Mouse (Mus musculus) ES-E14 (cell line): ENCODE results near the gene Grap2. TPM values are rescaled to one million over a fixed set of nuclear protein-coding genes. Genes with fewer than 3 reads are reported as not detected.

Source experiments
- DNase-seq: peaks from one replicate; pipeline ENCODE4 v3.0.0-alpha.2; 2013; ENCODE audit warnings: low read depth, low spot score
- H3K27ac ChIP-seq: 2 replicates; pipeline ENCODE4 v1.5.1; 2012; ENCODE audit warnings: low read depth, mild to moderate bottlenecking, low read length, moderate library complexity, mixed read lengths; ENCODE audit not compliant: poor library complexity, insufficient read depth, severe bottlenecking
- H3K36me3 ChIP-seq: 2 replicates; pipeline ENCODE4 v1.6.1; 2012; ENCODE audit warnings: mild to moderate bottlenecking, low read length, moderate library complexity, mixed read lengths; ENCODE audit not compliant: control insufficient read depth, poor library complexity, insufficient read depth, severe bottlenecking
- H3K4me1 ChIP-seq, 2 experiments: fragments of 150-350 bp in 1 of 2; sonication (generic) in 1 of 2; 2 replicates each; pipeline ENCODE4 v1.6.1; 2012; ENCODE audit warnings: low read length in 2 of 2, mild to moderate bottlenecking in 1 of 2, mixed read lengths in 1 of 2; ENCODE audit not compliant: control insufficient read depth in 2 of 2, insufficient read depth in 2 of 2, poor library complexity in 1 of 2
- H3K4me3 ChIP-seq, 2 experiments: fragments of 150-350 bp in 1 of 2; sonication (generic) in 1 of 2; 2 replicates each; pipeline ENCODE4 v1.5.1; 2012; ENCODE audit warnings: low read length in 2 of 2, low read depth in 1 of 2, mild to moderate bottlenecking in 1 of 2, mixed read lengths in 1 of 2; ENCODE audit not compliant: insufficient read depth in 1 of 2, poor library complexity in 1 of 2, severe bottlenecking in 1 of 2
- H3K9ac ChIP-seq: 2 replicates; pipeline ENCODE4 v1.6.1; 2012; ENCODE audit warnings: low read depth, mild to moderate bottlenecking, low read length, mixed read lengths; ENCODE audit not compliant: poor library complexity, insufficient read depth, severe bottlenecking
- H3K9me3 ChIP-seq: fragments of 150-350 bp; sonication (generic); 2 replicates; pipeline ENCODE4 v1.6.1; 2012; ENCODE audit warnings: low read depth, mild to moderate bottlenecking, low read length; ENCODE audit not compliant: control insufficient read depth, insufficient read depth
- CHD2 ChIP-seq: IDR thresholded peaks from 2 replicates; pipeline ENCODE4 v1.6.1; 2014; ENCODE audit warnings: mild to moderate bottlenecking, low read depth, low read length, inconsistent platforms
- HCFC1 ChIP-seq: IDR thresholded peaks from 2 replicates; pipeline ENCODE4 v1.6.1; 2012; ENCODE audit warnings: low read length, inconsistent platforms, borderline replicate concordance; ENCODE audit not compliant: insufficient read depth
- MAFK ChIP-seq: IDR thresholded peaks from 2 replicates; pipeline ENCODE4 v1.6.1; 2014; ENCODE audit warnings: mild to moderate bottlenecking, low read depth, low read length, inconsistent platforms; ENCODE audit not compliant: insufficient read depth
- ZC3H11A ChIP-seq: IDR thresholded peaks from 2 replicates; pipeline ENCODE4 v1.6.1; 2012; ENCODE audit warnings: low read depth, mild to moderate bottlenecking, inconsistent platforms, low read length, borderline replicate concordance
- ZNF384 ChIP-seq: IDR thresholded peaks from 2 replicates; pipeline ENCODE4 v1.6.1; 2012; ENCODE audit warnings: low read depth, low read length, inconsistent platforms
- in situ Hi-C, 2 experiments: fragments of 600-800 bp; cut with MboI; formaldehyde crosslinking; loops; one replicate each; pipeline ENCODE4 v1.15.1; 2025; ENCODE audit warnings: low sequenced_read_pairs in 2 of 2, inconsistent platforms in 1 of 2; ENCODE audit not compliant: unreplicated experiment in 2 of 2
- total RNA-seq: library from RNA; depleted of rRNA; stranded (reverse); fragments of 300-350 nt; gene quantifications from 2 replicates; pipeline ENCODE4 v1.2.3, GENCODE M21; 2012

Gene Grap2
- total RNA-seq, 1 experiment = 0.45 TPM

DNA sequence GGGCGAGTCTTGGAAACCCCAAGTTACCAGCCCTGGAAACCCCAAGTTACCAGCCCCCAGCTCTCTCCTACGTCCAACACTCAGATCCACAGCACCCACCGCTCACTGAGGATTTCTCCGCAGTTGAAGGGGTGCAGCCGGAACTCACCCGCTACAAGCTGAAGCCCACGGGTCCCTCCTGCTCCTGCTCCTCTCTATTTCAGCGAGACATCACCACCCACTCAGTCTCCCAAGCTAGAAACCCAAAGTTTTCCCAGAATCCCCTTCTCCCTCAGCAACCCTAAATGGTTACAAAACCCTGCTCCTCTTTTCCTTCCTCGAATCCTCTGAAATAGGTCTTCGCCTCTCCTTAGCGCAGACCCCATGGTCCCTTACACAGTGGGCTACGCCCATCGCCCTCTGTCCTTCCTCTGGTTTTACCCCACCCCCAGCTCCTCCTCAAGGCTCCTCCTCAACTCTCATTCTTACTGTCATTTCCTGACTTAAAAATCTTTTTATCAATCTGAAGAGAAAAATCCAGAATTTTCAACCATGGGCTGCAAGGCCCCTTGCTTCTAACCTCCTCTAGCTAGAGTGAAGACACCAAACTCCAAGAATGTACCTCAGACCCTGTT is 60.0 kb downstream of the Grap2 start:
- no peaks in the 10 kb centered on the region for H3K9me3 ChIP-seq
- H3K4me3 ChIP-seq = no peak overlapping the region
- TF ChIP-seq HCFC1 = no peak
- no peak for DNase-seq
- in situ Hi-C loops = no loop called here
- no peak overlapping the region for H3K9ac ChIP-seq
- no peaks in the 10 kb centered on the region for H3K36me3 ChIP-seq
- peaks cover 0 to 6% of the 10 kb centered on the region in 2 experiments; a peak in 1 of 4 replicates for H3K4me1 ChIP-seq
- no peak overlapping the region for H3K27ac ChIP-seq

DNA sequence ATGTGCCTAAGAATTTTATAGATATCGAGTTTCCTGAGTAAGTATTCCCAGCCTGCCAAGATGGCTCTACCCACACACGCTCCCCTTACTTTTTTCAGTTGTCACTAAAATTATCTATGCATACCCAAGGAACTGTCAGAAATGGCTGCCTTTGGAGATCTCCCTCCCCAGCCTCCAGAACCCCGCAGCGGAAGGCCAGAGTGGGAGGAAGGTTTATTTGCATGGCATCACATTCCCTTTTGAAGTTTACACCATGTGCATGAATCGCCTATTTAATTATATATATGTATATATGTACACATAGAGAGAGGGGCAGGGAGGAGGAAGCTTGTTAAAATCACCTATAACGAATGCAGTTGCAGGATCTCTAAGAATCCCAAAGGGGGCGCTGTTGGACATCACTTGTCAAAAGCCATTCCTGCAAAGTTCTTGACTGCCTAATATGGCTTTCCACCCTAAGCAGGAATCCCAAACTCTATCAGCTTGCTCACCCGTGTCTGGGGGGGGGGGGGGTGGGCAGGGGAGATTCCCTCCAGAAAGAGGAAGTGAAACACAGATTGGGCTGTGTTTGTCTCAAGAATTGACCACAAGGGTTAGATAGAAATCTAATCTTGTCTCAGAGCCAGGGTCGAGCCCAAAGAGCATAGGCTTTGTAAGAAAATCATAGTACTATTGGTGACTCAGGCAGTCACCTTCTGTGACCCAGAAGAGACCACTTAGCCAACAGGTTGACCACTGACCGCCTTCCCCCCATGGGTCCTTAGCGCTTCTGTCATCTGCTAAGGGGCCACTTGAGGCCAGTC is 62.2 kb downstream of the Grap2 start:
- DNase-seq = peak; percentile 80
- Histone ChIP-seq H3K27ac (no peak overlapping the region), H3K9ac (peak overlapping the region; percentile 45; the same call in 1 of the 2 replicates), H3K4me1 (peaks cover 0 to 6% of the 10 kb centered on the region in 2 experiments; a peak in 1 of 4 replicates), H3K9me3 (no peaks in the 10 kb centered on the region), H3K4me3 (peak overlapping the region; percentile 19 to 60; a peak in 2 of 4 replicates), H3K36me3 (no peaks in the 10 kb centered on the region)
- in situ Hi-C loops = no loop called here
- TF ChIP-seq CHD2 (no peak), ZC3H11A (peak; percentile 30; the same call in 1 of the 2 replicates), MAFK (no peak)

DNA sequence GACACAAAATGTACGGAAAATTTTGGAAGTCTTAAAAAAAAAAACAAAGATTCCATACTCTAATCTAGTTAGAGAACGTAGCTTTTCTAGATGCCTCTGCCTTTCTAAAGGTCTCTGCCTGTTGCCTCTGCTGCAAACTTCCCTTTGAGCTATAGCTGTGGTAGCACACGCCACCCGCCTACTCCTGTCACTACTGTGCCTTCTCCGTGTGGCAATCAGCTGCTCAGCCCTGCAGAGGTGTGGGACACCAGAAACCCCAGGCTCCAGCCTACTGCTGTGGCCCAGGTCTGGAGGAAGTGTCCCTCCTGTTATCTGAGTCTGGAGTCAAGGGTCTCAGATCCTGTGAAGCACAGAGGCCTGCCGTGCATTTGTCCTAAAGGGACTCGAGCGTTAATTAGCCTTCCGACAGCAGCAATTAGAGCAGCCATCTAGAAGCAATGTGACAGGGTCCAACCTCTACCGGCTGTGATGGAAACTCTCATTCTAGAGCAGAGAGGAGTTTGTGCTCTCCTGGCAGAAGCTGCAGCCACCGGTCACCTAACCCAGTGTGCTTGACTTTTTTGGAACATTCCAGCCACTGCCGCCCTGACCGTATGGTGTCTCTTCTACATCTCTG is 64.5 kb downstream of the Grap2 start:
- no peak overlapping the region for H3K9ac ChIP-seq
- DNase-seq = no peak
- no peak for TF ChIP-seq ZNF384
- no peak for TF ChIP-seq CHD2
- TF ChIP-seq MAFK = no peak
- TF ChIP-seq ZC3H11A = no peak
- no peak for TF ChIP-seq HCFC1
- no peaks in the 10 kb centered on the region for H3K36me3 ChIP-seq
- H3K9me3 ChIP-seq = no peaks in the 10 kb centered on the region
- in situ Hi-C loops = no loop called here
- no peak overlapping the region for H3K4me3 ChIP-seq
- H3K27ac ChIP-seq = no peak overlapping the region
- peaks cover 0 to 10% of the 10 kb centered on the region in 2 experiments; a peak in 1 of 4 replicates for H3K4me1 ChIP-seq

GRCm38 (mm10) chr15:80639071-80639702 is 66.8 kb downstream of the Grap2 start:
- Histone ChIP-seq H3K9me3 (no peaks in the 10 kb centered on the region), H3K4me1 (peaks cover 0 to 10% of the 10 kb centered on the region in 2 experiments; a peak in 1 of 4 replicates), H3K9ac (no peak overlapping the region), H3K36me3 (no peaks in the 10 kb centered on the region), H3K4me3 (no peak overlapping the region), H3K27ac (no peak overlapping the region)
- no peak for TF ChIP-seq HCFC1
- TF ChIP-seq ZC3H11A = no peak
- no peak for TF ChIP-seq CHD2
- no peak for TF ChIP-seq ZNF384
- no peak for TF ChIP-seq MAFK
- in situ Hi-C loops = no loop called here
- no peak for DNase-seq
